Mouse (Mus musculus) kidney, adult 8-10 months (tissue): ENCODE results near the gene Adssl1.

Experiments
- DNase-seq, 2 experiments: peaks; one replicate each; pipeline ENCODE4 v3.0.0; 2022

Adssl1 gene

DNA sequence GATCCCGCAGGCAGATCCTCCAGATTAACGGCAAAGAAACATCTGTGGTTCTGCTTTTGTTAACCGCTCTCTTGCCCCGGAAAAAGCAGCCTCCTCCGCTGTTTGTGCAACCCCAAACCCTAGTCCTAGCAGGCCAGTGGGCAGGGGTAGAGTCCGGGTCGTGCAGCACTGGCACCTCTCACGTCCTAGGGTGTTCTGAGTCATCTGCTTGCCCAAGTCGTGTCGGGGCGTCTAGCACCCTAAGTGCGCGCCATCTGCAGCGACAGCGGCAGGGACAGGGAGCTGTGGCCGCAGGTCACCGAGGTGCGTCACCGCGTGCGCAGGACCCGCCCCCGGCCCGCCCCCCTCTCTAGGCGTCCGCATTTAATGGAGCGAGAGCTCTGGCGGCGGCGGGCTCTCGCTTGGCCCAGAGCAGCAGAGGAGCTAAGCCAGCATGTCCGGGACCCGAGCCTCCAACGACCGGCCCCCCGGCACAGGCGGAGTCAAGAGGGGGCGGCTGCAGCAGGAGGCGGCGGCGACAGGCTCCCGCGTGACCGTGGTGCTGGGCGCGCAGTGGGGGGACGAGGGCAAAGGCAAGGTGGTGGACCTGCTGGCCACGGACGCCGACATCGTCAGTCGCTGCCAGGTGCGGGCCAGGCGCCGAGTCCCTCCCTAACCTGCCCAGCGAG lies at the start of gene Adssl1:
TSS of gene Adssl1 (plus strand) at position 360 of the 668 bp plus-strand sequence.
- peak; percentile 48 to 50 for DNase-seq

DNA sequence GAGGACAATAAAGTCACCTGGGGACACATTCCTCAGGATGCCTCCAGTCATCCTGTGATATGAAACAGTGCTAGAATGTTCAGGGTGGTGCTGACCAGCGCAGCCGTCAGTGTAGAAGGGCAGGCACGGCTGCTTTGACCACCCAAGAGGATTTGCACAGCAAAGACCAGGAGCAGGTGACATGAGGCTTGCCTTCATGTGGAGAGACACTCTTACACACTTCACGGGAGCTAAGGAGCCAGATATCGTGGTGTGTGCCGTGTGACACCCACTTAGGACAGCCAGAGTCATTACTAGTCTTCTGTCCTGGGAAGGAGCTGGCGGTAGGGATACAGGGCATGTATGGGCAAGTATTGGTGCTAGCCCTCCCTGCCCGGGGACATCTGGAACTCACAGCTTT lies 49.7 kb upstream of the Adssl1 start:
- no peak for DNase-seq

DNA sequence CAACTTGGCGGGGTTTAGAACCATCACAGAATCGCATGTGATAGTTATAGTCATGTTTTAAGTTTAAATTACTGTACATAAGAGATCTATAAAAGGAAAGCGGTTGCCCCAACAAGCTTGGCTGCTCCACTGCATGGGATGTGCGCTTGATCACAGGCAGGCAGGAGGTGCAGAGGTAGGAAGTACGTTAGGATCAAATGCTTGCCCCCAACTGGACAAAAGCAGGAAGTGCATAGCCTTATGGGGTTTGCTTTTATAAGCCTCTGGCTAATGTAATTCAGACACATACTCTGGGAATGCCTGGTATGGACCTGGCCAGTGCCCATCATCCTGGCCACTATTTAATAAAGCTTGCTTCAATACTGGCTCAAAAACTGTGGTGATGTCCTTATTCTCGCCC lies 48.8 kb upstream of the Adssl1 start:
- no peak for DNase-seq

DNA sequence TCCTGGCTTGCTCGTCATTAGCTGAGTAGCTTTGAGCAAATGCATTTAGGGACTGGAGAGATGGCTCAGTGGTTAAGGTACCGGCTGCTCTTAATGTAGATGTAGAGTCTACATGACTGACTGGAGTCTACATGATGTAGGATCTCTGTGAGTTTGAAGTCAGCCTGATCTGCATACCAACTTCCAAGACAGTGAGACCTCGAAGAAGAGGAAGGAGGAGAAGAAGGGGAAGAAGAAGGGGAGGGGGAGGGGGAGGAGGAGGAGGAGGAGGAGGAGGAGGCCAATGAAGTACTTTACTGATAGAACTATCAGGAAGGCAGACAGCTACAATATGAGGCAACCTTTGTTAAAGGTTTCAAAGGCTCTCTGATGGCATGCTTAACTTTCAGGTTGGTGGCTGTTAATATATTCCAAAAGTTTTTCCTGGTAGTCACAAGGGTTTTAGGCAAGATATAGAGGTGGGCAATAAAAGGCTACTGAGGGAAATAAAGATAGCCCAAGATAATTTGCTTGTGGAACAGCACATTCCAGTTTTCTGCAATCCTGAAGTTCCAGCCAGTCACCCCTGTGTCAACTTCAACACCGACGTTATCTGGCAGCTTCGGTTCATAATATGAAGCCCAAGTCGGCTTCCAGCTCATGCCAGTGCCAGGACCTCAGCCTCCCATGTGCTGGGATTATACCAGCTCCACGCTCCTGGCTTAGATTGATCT lies 44.4 kb upstream of the Adssl1 start:
- no peak for DNase-seq

DNA sequence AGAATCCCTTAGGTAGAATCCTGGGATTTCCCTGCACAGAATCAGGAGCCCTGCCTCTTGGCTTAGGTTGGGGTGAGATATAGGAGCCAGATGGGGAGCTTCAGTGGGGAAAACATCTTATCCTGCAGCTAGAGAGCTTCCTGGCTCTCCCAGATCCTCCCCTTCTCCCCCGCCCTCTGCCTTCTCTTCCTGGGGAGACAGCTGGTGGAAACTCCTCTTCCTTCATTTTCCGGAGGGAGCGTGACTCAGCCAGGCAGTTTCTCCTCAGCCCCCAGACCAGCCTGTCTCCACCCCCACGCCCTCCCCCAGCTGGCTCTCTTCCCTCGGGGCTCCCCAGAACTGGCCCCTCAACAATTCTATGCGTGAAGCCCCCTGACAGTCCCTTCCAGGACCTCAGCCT lies 43.5 kb upstream of the Adssl1 start:
- DNase-seq = no peak

DNA sequence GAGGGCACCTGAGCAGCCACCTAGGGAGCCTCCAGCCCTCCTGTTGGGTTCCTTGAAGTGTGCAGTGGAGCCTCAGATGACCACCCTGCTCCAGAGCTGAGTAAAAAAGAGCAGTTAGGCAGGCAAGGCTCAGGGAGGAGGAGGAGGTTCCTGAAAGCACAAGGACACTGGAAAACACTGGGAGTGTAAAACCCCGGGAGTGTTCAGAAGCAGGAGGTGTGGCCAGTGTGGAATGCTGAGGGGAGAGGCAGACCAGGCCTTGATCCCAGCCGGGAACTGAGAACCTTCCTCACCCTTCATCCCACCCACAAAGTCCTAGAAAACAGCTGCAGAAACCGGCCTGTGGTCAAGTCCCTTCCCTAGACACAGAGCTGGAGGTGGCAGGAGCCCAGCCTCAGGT lies 43.1 kb upstream of the Adssl1 start:
- no peak for DNase-seq

DNA sequence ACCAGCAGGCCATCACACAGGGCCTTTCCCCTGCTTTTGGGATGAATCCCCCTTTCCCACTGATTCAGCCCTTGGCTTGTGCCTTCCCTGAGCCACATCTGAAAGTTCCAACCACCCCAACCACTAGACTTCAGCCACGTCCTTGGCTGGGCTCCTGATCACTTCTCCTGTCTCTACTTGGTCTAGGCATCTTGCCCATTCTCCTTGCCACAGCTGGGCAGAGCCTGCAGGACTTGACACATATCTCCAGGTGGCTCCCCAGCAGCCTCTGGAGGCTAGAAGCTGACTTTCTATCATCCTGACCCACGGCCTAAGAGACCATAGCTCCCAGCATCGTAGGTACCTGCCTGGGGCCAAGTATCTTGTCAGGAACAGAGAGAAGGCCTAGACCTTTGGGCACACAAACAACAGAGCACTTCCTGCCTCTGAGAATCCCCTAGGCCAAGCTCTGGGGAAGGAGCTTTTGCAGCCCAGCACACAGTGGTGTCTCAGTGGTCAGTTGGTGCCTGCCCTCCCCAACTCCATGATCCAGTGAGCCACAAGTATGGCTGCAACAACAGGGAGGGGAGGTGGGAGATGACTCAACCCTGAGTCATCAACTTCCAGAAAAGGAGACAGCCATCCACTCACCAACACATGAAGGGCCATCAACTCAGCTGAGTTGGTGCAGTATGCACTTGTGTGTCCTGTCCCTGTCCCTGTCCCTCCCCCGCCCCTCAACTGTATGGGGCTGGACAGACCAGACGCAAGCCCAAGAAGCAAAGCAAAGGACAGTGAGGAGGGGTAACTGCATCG lies 41.4 kb upstream of the Adssl1 start:
- no peak for DNase-seq

DNA sequence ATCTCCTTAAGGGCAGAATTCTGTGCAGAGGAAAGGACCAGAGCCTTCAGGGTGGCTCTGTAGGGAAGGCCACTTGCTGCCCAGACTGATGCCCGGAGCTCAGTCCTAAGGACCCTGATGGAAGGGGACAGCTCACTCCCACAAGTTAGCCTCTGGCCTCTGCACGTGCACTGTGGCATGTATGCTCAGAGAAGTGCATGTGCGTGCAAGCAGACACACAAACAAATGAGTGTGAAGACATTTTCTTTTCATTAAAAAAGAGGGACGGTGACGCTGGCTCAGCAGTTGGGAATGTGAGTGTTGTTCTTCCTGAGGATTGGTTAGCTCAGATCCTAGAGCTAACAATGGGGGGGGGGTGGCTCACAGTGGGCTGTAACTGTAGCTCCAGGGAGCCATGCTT lies 40.4 kb upstream of the Adssl1 start:
- no peak for DNase-seq

DNA sequence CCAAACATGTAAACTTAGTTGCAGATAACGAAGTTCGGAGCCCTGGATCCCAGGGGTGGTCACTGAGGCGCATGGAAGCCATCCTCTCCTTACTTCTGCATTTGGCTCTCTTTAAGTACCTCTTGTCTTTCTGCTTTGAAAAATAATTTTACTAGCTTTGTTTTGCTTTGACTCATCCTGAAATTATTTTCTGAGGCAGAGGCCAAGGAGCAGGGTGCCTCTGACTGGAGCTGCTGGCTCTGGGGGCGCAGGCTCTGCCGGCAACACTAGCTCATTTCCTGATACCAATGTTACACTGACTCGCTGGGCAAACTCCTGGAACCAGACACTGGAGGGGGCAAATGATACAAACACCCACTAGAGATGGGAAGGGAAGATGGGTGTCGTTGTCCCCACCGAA lies 39.9 kb upstream of the Adssl1 start:
- DNase-seq = no peak

DNA sequence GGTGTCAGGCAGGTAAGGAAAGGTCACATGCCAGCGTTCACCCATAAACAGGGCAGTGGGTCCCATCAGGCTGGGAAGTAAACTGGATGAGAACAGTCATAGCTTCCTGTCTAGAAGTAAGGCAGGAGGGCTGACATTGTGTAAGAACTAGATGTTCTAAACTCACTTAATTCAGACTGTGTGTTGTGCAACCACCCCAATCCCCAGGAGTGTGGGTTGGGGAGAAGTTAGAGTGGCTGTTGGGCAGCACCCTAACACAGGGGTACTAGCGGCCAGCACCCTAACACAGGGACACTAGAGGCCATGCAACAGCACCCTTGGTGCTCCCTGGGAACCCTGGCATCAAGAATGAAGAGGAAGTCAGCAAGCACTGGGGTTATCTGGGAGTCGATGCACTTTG lies 38.7 kb upstream of the Adssl1 start:
- no peak for DNase-seq

DNA sequence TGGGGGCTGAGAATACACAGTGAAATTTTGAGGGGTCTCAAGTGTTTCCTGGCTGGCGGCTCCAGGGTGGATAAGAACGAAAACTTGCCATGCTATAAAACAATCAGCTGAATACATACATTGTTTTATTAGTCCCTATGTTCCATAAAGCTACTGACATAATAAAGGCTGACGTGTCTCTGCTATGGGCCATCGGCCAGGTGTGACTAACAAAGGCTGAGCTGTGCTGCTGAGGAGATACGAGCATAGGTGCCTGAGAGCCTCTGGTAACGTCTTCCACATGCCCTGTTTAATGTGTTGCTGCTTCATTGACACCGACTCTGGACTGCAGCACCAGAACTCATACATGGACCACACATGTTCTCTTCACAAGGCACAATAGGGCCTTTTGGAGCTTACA lies 34.9 kb upstream of the Adssl1 start:
- no peak for DNase-seq

DNA sequence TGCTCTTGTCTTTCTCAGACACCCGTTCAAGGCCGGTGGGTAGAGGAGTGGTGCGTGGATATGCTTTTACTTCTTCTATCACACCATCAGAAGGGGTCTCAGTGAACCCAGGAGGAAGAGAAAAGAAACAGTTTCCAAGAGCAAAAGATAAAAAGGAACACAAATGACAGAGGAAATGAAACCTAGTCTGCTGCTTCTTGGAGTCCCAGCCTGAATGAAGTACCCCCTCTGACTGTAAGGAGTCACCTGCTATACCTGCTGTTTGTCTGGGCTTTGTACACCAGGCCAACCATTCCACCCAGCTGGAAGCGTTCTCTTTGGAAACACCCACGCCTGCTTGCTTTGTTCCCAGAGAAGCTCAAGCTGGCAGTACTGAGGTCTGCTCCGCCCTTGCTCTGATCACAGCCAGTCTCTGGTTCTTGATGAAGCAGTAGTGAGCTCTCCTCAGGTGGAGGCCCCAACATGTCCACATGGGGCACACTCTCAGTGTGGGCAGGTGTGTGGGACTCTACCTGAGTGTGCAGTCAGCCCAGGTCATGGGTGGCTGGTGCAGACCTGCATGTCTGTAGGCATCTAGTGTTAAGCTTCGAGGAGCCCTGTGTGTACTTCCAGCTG lies 33.8 kb upstream of the Adssl1 start:
- no peak for DNase-seq

DNA sequence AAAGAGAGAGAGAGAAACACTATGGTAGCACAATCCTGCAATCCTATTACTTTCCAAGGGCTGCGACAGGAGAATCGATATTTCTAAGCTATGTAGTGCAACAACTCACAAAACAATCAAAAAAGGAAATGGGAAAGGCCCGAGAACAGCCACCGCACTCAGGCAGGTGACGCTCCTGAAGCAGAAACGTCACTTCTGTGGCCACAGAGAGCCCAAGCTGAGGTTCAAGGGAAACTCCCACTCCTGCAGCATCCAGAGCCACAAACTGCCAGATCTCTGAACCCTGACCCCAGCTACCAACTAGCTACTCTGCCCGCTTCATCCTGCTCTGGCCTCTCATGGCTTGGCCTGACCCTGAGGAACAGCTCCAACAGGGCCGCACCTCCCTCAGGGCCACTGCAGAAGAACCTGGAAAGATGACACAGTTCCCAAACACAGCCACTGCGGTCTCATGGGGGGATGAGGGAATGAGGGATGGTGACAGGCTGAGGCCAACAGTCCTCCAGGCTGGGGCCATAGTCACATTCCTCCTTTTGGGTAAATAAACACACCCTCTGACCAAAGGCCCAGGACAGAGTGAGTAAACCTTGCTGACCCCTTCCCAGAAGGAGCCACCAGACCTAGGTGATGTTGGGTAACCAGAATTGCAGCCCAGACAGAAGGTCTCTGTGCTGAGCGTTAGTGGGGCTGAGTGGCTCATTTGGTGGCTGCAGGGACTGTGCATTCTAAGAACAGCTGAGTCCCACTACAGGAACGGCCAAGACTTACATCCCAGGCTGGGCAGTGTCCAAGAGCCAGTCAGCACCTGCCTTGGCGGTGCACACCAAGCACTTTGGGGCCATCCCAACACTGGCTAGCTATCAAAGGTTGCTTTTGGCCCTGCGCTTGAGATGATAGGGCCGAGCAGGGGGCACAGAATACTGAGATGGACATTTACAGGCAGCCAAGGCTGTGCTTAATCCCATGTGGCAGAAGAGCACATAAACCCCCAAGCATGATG lies 32.4 kb upstream of the Adssl1 start:
- DNase-seq = no peak

DNA sequence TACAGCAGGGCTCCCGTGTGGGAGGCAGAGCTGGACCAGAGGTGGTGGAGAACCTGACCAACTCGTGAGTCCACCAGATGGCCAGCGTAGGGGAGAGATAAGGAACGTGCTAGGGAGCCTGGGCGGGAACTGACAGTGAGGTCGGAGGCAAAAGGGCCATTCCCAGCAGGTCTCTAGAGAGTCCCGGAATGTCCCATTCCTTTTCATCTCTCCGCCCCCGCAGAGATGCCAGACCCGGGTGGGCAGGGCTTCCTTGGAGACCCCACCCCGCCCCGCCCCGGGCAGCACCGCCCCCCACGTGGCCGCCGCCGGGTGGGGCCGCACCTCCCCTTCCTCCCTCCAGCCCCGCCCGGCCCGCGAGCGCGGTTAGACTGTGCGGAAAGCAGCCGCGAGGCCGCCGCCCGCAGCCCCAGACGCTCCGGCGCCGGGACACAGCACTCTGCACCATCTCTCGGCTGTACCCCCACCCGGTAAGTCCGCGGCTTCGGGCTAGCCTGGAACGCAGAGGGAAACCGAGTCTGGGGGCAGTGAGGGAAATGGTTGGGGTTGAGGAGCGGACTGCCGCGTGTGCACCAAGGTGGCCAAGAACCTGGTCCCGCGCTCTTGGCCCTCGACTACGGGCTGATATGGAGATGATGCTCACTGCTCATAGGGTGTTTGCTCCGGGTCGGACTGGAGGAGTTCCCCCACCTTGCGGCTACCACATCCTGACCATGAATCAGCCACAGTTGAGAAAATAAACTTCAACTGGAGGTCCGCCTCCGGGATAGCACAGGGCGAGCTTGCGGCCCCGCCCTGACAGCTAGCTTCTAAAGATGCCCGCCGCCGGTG lies 31.2 kb upstream of the Adssl1 start, which contains the start of gene Inf2:
TSS of gene Inf2 (plus strand) at position 359 of the 831 bp plus-strand sequence.
- DNase-seq = peak; percentile 64 to 71

DNA sequence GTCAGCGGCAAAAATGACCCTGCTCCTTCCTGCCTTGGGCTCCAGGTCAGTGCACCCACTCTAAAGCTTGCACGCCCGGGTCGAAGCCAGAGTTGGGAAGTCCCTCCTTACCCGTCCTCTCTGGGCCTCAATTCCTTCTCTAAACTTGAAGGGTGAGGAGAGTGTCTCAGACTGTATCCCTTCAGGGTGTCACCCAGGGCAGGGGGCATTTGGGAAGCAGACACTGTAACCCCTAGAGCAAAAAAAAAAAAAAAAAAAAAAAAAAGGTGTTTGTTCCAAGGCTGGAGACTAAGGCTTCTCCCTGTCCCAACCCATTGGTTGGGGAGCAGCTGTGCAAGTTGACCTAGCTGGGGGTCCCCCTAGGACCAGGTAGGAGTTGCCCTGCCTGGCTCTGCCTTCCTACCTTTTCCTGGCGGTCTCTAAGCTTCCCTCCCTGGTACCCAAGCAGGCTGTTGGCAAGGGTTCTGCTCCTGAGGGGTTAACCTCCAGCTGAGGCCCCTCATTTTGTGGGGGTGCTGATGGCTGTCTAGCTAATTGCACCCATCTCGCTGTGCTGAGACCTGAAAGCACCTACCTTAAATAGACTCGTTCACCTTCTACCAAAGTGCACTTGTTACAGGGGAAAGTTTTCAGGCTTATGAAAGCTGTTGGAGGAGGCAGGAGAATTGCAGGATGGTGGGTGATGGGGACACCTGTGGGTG lies 30.2 kb upstream of the Adssl1 start:
- no peak for DNase-seq

DNA sequence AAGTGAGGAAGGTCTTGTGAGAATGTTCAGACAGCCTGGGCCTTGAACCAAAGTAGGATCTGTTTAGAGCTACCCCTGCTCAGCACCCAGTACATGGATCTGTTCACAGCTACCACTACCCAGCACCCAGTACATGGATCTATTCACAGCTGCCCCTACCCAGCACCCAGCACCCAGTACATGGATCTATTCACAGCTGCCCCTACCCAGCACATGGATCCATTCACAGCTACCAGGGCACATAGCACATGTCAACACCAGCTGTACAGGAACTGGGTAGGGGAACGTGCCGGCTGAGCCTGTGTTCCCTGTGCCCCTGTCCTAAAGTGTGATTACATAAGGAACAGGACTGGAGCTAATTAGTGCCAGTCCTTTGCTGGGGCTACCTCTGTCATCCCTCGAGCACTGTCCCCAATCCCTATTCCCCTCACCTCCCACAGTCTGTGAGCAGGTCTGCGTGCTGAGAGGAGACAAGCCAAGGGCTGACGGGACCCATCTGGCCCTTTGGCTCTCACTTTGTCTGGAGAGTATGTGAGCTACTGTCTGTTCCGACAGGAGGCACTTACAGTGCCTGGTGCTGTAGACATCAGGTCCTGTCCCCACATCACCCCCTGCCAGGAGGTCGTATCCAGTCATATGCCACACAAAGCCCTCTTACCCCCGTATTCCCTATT lies 29.1 kb upstream of the Adssl1 start:
- no peak for DNase-seq

DNA sequence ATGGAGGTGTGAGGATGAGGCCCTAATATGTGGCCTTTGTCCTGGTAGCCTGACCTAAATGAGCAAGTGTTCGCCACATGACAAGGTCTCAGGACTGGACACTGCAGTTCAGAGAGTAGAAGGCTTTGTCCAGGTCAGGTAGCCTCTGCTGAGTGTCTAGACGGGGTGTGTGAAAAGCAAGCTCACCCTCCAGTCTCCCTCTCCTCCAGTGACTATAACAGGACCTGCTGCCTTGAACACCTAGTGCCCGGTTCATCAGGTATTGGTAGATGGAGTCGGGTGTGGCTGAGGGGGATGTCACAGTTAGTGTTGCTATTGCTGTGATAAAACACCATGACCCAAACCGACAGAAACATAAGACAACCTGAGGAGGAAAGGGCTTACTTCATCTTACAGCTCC lies 28.6 kb upstream of the Adssl1 start:
- no peak for DNase-seq

DNA sequence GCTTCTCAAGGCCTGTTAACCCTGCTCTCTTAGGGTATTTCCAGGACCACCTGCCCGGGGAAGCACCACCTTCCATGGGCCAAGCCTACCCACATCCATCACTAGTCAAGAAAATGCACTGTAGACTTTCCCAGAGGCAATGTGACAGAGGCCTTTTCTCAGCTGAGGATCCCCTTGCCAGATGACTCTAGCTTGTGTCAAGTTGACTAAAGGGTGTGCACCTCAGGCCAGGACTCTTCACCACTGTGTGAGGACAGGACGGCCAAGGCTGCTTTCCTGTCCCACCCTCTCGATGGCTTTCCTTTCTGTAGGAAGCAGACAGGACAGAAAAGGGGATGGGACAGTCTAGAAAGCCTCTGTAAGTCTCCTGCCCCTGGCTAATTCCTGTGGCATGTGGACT lies 28.1 kb upstream of the Adssl1 start:
- DNase-seq = no peak

DNA sequence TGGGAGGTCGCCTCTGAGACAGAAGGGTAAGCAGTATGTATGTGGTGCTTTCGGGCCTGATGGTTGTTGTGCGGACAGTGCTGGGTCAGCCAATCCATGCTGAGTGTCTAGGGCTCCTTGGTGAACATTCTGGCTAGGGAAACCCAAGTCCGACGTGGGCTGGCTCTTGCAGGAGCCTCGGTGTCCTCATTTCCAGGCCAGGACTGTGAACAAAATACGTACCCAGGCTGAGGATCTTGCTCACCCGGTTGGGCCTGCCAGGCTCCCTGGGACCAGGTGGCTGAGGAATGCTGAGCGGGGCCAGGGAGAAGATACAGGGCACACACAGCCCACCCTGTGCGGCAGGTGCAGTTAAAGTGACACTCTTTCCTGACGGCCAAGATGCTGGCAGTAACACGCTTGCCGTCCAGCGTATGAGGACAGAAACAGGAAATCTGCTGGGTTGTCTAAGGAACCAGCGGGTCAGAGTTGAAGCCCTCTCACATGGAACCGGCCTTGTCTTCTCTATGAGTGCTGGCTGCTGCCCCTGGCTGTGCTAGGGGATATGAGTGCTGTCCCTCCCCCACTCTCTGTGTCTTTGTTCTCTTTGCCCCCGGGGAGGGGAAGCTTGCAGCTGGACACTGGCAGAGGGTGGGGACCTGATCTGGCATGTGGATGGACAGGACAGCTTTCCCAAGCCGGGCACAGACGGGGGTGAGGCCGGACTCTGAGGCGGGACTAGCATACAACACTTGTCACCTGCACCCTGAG lies 26.7 kb upstream of the Adssl1 start:
- DNase-seq = no peak
